Mouse (Mus musculus): ENCODE measurements at regions not wholly inside any gene's neighbourhood (a gene's known extent, or its start where the extent isn't known, plus 50 kb on each side); places are given as distances from the start of the nearest gene placed in this dataset.
"Not testable (repeated sequence)": the region's sequence is repeated elsewhere in the genome, so short reads cannot be mapped to it uniquely, and the experiment has no call there.

DNA sequence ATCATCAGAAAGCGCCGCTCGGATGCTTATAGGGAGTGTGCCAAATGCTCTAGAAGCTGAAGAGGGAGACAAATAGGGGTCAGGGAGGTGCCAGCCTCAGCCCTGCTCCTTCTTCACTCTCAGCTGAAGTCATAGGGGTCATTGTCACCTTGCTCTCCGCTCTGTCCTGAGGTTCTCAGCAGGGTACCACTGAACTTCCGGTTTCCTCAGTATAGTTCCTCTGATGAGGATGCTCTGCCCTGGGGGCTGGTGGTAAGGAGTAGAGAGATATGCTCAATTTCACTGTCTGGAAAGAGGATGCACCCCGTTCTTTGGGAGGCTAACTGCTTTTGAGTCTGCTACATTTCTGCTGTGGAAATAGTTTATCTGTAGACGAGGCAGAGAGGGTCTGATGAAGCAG, 211.4 kb downstream of the Zfp619 start:
- Histone ChIP-seq H3K9me3 (no peaks in the 10 kb centered on the region), H3K27ac (no peak overlapping the region), H3K4me1 (replicated peaks) (no peaks in the 10 kb centered on the region), H3K9ac (replicated peaks) (no peak overlapping the region), H3K4me3 (replicated peaks) (no peak overlapping the region), H3K36me3 (no peaks in the 10 kb centered on the region), H3K4me2 (no peak overlapping the region), H3K27me3 (no peaks in the 10 kb centered on the region)
- no peak for ATAC-seq (ENCODE audit: insufficient number of reproducible peaks, insufficient read depth, low FRiP score, low TSS enrichment, low read depth)
- WGBS = 75% methylated on average over 7 of the region's 7 CpGs

DNA sequence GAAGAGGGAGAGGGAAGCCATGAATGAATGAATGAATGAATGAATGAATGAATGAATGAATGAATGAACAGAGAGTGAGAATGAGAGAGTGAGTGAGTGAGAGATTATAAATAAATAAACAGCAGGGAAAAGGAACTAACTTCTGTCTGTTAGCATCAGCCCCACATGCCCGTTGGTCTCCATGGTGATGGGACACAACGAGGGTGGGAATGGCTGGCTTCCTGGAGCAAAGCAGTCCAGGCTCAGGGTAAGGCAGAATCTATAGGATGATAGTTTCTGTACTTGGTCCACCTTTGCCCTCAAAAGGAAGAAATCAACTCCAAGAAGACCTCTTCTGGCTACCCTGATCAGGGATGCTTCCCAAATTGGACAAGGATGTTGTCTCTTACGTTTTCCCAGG, 212.2 kb downstream of the Zfp619 start:
- H3K4me2 ChIP-seq = no peak overlapping the region
- no peaks in the 10 kb centered on the region for H3K27me3 ChIP-seq
- no peaks in the 10 kb centered on the region for H3K4me1 ChIP-seq (replicated peaks)
- no peak overlapping the region for H3K27ac ChIP-seq
- no peak for ATAC-seq (ENCODE audit: insufficient number of reproducible peaks, insufficient read depth, low FRiP score, low TSS enrichment, low read depth)
- H3K4me3 ChIP-seq (replicated peaks) = no peak overlapping the region
- 62% methylated on average over 3 of the region's 3 CpGs for WGBS
- no peak overlapping the region for H3K9ac ChIP-seq (replicated peaks)
- H3K36me3 ChIP-seq = no peaks in the 10 kb centered on the region
- no peaks in the 10 kb centered on the region for H3K9me3 ChIP-seq

DNA sequence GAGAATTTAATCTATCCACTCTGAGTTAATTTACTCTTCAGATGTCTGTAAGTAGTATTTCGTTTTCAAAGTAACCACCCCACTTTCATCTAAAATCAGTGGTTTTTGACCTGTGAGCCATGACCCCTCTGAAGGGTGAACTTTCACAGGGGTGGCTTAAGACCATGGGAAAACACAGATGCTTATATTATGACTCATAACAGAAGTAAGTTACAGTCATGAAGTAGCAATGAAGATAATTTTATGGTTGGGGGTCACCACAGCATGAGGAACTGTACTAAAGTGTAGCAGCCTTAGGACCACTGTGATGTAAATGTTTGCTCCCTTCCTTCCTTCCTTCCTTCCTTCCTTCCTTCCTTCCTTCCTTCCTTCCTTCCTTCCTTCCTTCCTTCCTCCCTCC, 215.2 kb downstream of the Zfp619 start:
- no peak overlapping the region for H3K4me2 ChIP-seq
- no peak for ATAC-seq (ENCODE audit: insufficient number of reproducible peaks, insufficient read depth, low FRiP score, low TSS enrichment, low read depth)
- H3K27me3 ChIP-seq = no peaks in the 10 kb centered on the region
- no peaks in the 10 kb centered on the region for H3K4me1 ChIP-seq (replicated peaks)
- no peaks in the 10 kb centered on the region for H3K9me3 ChIP-seq
- H3K36me3 ChIP-seq = no peaks in the 10 kb centered on the region
- H3K4me3 ChIP-seq (replicated peaks) = no peak overlapping the region
- no peak overlapping the region for H3K27ac ChIP-seq
- 72% methylated on average over 1 of the region's 1 CpGs for WGBS
- no peak overlapping the region for H3K9ac ChIP-seq (replicated peaks)

DNA sequence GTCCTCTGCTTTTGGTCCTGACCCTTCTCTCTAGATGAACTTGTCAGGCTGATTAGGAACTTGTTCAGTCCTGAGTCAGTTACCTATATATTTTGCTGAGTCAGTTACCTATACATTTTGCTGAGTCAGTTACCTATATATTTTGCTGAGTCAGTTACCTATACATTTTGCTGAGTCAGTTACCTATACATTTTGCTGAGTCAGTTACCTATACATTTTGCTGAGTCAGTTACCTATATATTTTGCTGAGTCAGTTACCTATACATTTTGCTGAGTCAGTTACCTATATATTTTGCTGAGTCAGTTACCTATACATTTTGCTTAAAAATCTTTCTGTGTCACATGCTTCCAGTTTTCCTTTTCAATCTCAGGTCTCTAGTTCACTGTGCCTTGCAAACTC, 230.8 kb downstream of the Zfp619 start:
- not testable (repeated sequence) for ATAC-seq (ENCODE audit: insufficient number of reproducible peaks, insufficient read depth, low FRiP score, low TSS enrichment, low read depth); H3K27me3 ChIP-seq; H3K9me3 ChIP-seq

DNA sequence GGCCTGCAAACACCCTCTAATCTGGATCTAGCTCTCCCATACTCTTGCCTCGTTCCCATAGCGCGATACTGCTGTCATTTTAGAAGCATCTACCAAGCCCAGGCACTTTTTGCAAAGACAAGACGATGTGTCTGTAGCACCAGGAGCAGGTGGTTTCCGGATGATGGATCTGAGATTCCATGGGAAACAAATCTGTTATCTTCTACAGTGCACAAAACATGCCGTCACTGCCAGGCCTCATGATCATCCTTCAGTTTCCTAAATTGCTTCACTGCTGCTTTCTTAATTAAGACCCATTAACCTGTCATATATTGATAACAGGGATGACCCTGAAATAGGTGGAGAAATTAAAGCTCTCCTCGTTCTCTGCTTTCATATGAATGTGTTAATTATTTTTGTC, 232.9 kb downstream of the Zfp619 start:
- no peak for ATAC-seq (ENCODE audit: insufficient number of reproducible peaks, insufficient read depth, low FRiP score, low TSS enrichment, low read depth)
- WGBS = 88% methylated on average over 7 of the region's 7 CpGs
- no peaks in the 10 kb centered on the region for H3K27me3 ChIP-seq
- no peaks in the 10 kb centered on the region for H3K36me3 ChIP-seq
- H3K4me2 ChIP-seq = no peak overlapping the region
- no peaks in the 10 kb centered on the region for H3K9me3 ChIP-seq
- H3K4me3 ChIP-seq (replicated peaks) = no peak overlapping the region
- H3K9ac ChIP-seq (replicated peaks) = no peak overlapping the region
- no peaks in the 10 kb centered on the region for H3K4me1 ChIP-seq (replicated peaks)
- H3K27ac ChIP-seq = no peak overlapping the region

More for the DNA sequence above, 230.8 kb downstream of the Zfp619 start:
- not testable (repeated sequence) for H3K9ac ChIP-seq (replicated peaks); H3K4me2 ChIP-seq; H3K27ac ChIP-seq; H3K36me3 ChIP-seq; H3K4me3 ChIP-seq (replicated peaks); H3K4me1 ChIP-seq (replicated peaks)

DNA sequence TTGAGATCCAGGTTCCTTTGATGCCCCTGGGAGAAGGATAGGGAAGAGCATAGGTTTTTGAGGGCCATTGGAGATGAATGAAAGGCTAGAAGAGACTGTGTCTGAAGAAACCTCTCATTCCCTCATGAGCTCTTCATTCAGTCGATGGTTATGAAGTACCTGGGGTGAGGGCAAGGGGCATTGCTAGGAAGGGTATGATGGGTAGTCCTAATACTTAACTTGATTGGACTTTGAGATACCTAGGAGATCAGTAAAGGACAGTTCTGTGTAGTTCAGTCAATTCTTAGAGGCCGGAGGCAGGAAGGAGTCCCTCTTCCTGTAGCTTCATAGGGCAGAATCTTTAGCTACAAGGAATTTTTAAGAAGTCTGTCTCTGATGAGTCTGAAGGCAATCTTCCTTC, 246.8 kb downstream of the Zfp619 start:
- WGBS = 84% methylated on average over 2 of the region's 2 CpGs
- no peaks in the 10 kb centered on the region for H3K9me3 ChIP-seq

DNA sequence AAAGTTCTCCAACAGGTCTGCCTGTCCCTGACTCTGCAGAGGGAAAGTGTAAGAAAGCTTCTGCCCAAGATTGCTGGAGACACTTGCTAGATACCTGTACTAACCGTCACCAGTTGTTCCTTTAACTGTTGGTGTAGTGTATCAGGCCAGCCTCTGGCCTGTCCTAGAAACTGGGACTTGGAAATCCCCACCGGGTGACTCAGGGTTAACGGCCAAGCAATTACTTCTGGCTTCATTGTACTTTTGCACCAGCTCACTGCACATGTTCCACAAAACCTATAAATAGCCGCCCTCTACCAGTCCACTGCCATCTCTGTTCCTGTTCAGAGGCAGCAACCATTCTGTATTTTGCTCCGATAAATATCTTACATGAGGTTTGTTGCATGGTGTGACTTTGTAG, 247.5 kb downstream of the Zfp619 start:
- H3K9me3 ChIP-seq = no peaks in the 10 kb centered on the region
- no peak overlapping the region for H3K9ac ChIP-seq (replicated peaks)
- no peaks in the 10 kb centered on the region for H3K36me3 ChIP-seq
- no peak overlapping the region for H3K27ac ChIP-seq
- no peaks in the 10 kb centered on the region for H3K4me1 ChIP-seq (replicated peaks)
- WGBS = 72% methylated on average over 5 of the region's 5 CpGs
- no peak overlapping the region for H3K4me2 ChIP-seq
- H3K4me3 ChIP-seq (replicated peaks) = no peak overlapping the region
- H3K27me3 ChIP-seq = no peaks in the 10 kb centered on the region
- ATAC-seq (ENCODE audit: insufficient number of reproducible peaks, insufficient read depth, low FRiP score, low TSS enrichment, low read depth) = no peak

More for the DNA sequence above, 246.8 kb downstream of the Zfp619 start:
- Histone ChIP-seq H3K36me3 (no peaks in the 10 kb centered on the region), H3K4me2 (no peak overlapping the region), H3K9ac (replicated peaks) (no peak overlapping the region), H3K4me3 (replicated peaks) (no peak overlapping the region), H3K27ac (no peak overlapping the region), H3K4me1 (replicated peaks) (no peaks in the 10 kb centered on the region), H3K27me3 (no peaks in the 10 kb centered on the region)
- ATAC-seq (ENCODE audit: insufficient number of reproducible peaks, insufficient read depth, low FRiP score, low TSS enrichment, low read depth) = no peak

DNA sequence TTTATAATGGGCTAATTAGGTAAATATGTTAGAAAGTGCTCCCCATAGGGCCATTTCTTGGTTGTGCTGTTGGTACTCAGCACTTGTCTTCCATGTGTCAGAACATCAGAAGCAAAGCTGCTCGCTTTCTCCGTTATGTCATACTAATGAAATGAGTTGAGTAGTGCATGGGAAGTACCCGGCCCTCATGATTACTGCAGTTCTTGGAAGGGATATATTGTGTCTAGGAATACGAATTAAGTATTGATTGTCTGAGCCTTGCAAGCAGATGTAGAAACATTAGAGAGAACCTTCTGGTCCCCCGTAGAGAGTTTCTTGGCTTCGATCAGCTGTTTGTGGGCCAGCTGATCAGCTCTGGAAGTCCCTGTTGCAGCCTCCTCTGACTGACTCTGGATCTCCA, 255.7 kb downstream of the Zfp619 start:
- H3K36me3 ChIP-seq = no peaks in the 10 kb centered on the region
- H3K4me2 ChIP-seq = no peak overlapping the region
- H3K27me3 ChIP-seq = no peaks in the 10 kb centered on the region
- H3K9me3 ChIP-seq = no peaks in the 10 kb centered on the region
- ATAC-seq (ENCODE audit: insufficient number of reproducible peaks, insufficient read depth, low FRiP score, low TSS enrichment, low read depth) = no peak
- no peaks in the 10 kb centered on the region for H3K4me1 ChIP-seq (replicated peaks)
- 88% methylated on average over 6 of the region's 6 CpGs for WGBS
- no peak overlapping the region for H3K4me3 ChIP-seq (replicated peaks)
- H3K9ac ChIP-seq (replicated peaks) = no peak overlapping the region
- H3K27ac ChIP-seq = no peak overlapping the region

DNA sequence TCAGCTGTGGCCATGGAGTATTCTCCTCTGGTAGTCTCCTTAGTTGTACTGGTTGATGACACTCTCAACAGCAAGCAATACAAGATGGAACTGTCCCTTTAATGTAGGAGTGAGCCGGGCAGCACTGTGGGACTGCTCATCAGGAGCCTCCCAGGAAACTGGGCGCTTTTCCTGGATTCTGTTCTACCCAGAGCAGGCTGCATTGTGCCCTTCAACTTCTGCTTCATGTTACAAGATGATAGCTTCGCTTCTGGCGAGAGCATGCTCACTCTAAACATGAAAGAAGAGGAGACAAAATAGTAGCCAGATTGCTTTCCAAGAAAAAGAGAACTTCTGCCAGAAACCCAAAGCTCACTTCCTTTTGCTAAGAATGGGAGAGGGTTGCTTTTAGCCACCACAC, 271.8 kb downstream of the Zfp619 start:
- Histone ChIP-seq H3K9me3 (no peaks in the 10 kb centered on the region), H3K4me1 (replicated peaks) (no peaks in the 10 kb centered on the region), H3K9ac (replicated peaks) (no peak overlapping the region), H3K27me3 (no peaks in the 10 kb centered on the region), H3K4me2 (no peak overlapping the region), H3K27ac (no peak overlapping the region), H3K36me3 (no peaks in the 10 kb centered on the region), H3K4me3 (replicated peaks) (no peak overlapping the region)
- no peak for ATAC-seq (ENCODE audit: insufficient number of reproducible peaks, insufficient read depth, low FRiP score, low TSS enrichment, low read depth)
- WGBS = 82% methylated on average over 4 of the region's 4 CpGs

DNA sequence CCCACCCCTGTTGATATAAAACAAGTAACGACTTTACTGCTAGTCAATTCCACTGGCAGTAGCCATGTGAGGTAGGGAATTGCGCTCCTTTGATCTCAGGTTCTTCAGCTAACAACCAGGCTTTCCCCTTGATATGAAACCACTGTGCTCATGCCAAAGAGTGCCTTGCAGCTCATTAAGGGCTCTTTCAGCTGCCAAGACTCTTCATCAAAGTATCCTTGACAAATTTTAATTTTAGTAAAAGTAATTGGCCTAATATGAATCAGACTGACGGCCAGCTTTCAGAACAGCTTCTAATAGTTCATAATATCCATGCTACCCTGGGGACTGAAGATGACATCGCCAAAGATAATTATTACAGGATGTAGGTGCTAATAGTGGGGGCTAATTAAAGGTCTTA, 272.3 kb downstream of the Zfp619 start:
- Histone ChIP-seq H3K27ac (no peak overlapping the region), H3K4me2 (no peak overlapping the region), H3K9me3 (no peaks in the 10 kb centered on the region), H3K27me3 (no peaks in the 10 kb centered on the region), H3K36me3 (no peaks in the 10 kb centered on the region), H3K9ac (replicated peaks) (no peak overlapping the region), H3K4me1 (replicated peaks) (no peaks in the 10 kb centered on the region), H3K4me3 (replicated peaks) (no peak overlapping the region)
- ATAC-seq (ENCODE audit: insufficient number of reproducible peaks, insufficient read depth, low FRiP score, low TSS enrichment, low read depth) = no peak
- WGBS = 57% methylated on average over 4 of the region's 4 CpGs

DNA sequence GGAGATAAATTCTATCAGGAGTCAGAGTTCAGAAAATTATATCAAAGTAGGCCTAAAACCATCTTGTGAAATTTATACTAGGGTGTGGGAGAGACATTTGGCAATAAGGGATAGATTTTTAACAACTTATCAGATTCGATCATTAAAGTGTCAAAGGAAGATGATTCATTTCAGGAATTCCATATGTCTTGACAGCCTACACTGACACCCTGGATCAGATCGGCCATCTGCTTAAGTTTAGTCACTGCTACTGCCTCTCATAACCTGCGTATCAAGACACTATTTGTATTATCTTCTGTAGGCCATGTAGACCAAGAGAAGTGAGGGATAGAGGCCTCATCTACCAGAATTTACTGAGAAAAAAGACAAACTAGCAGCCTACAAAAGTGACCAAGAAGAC, 277.2 kb downstream of the Zfp619 start:
- H3K4me3 ChIP-seq (replicated peaks) = no peak overlapping the region
- H3K9ac ChIP-seq (replicated peaks) = no peak overlapping the region
- no peaks in the 10 kb centered on the region for H3K36me3 ChIP-seq
- no peaks in the 10 kb centered on the region for H3K4me1 ChIP-seq (replicated peaks)
- no peaks in the 10 kb centered on the region for H3K9me3 ChIP-seq
- no peaks in the 10 kb centered on the region for H3K27me3 ChIP-seq
- no peak overlapping the region for H3K27ac ChIP-seq
- no peak for ATAC-seq (ENCODE audit: insufficient number of reproducible peaks, insufficient read depth, low FRiP score, low TSS enrichment, low read depth)
- H3K4me2 ChIP-seq = no peak overlapping the region
- 88% methylated on average over 3 of the region's 3 CpGs for WGBS

DNA sequence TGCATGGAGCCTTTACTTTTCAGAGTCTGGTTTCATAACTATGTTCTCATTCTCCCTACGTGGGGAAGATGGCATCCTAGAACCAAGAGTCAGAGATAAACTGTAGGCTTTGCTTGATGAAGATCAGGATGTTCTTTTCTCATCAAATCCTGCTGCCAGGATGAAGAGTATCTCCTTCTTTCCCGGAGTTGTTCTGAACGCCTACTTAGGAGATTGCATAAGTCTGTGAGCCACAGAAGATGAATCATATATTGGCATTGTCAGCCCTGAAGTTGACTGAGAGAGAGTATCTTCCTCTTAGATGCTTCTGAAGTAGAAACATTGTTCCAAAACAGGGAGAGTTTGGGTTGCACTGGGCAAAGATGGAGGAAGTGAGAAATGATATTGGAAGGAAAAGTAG, 286.7 kb downstream of the Zfp619 start:
- Histone ChIP-seq H3K4me3 (replicated peaks) (no peak overlapping the region), H3K9ac (replicated peaks) (no peak overlapping the region), H3K4me1 (replicated peaks) (no peaks in the 10 kb centered on the region), H3K4me2 (no peak overlapping the region), H3K36me3 (no peaks in the 10 kb centered on the region), H3K27ac (no peak overlapping the region), H3K9me3 (no peaks in the 10 kb centered on the region), H3K27me3 (no peaks in the 10 kb centered on the region)
- WGBS = 78% methylated on average over 3 of the region's 3 CpGs
- no peak for ATAC-seq (ENCODE audit: insufficient number of reproducible peaks, insufficient read depth, low FRiP score, low TSS enrichment, low read depth)

All from limb, embryonic 12.5 days (tissue).